Mouse (Mus musculus): ENCODE data around the gene Magix. TPM values are rescaled to one million over a fixed set of nuclear protein-coding genes. Genes with fewer than 3 reads are reported as not detected.

The Magix gene
- 0.38 and 0.45 TPM in 2 replicates for polyA plus RNA-seq (2015; fragmentation: Nextera tagmentation; extraction: Ambion mirVana)

DNA sequence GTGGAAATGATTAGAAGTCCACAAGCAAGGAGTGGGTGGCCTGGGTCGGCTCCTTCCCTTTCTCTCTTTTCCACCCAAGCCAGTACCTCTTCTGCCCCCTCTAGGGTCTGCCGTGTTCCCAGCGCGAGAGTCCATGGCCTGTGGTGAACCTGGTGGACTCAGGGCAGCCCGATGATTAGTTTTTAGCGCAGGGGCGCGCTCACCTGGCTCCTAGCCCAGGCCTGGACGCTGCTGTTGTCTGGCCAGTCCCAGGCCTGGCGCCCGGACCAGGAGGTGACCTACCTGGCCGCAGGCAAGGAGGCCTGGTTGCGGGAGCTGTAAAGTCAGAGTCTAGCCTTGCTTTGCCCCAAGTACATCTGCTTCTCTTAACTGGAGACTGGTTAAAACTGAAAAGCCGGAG is at the start of gene Magix:
Magix (minus strand) TSS at position 388 of the 400 bp plus-strand sequence.
- peak within 1 kb of the TSS; percentile 59 for H3K9ac ChIP-seq (ENCODE audit: low read length)
- peak within 1 kb of the TSS; percentile 37 for H3K4me3 ChIP-seq (ENCODE audit: low read length)
- H3K9me3 ChIP-seq (ENCODE audit: control insufficient read depth, low read length) = no peaks in the 10 kb centered on the region
- WGBS = 58% methylated on average over 14 of the region's 14 CpGs
- no peaks in the 10 kb centered on the region for H3K4me1 ChIP-seq (replicated peaks; ENCODE audit: control insufficient read depth, insufficient read depth, low read length)
- ATAC-seq (ENCODE audit: low read depth) = no peak
- H3K4me2 ChIP-seq (ENCODE audit: low read depth, low read length) = peak within 1 kb of the TSS; percentile 56
- no peaks in the 10 kb centered on the region for H3K27me3 ChIP-seq (ENCODE audit: control insufficient read depth, insufficient read depth, low read depth, low read length)
- H3K36me3 ChIP-seq (ENCODE audit: control insufficient read depth, insufficient read depth, low read length) = no peaks in the 10 kb centered on the region
- H3K27ac ChIP-seq (ENCODE audit: low read length) = no peak within 1 kb of the TSS

DNA sequence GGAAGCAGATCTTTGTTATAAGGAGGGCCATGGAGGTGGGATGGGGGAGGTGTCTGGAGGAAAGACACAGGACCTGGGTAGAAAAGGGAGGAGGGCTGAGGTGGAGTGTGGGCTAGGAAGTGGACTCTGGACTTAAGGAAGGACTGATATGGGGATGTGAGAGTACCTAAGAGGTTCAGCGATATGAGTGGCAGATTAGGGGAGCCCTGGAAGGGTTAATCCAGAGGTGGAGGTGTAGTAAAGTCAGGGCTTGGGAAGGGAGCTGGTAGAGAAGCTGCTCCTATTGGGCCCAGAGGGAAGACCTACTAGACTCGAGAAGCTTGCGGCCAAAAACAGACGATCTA is 47.8 kb upstream of the Magix start:
- ATAC-seq (ENCODE audit: low read depth) = no peak
- H3K4me3 ChIP-seq (ENCODE audit: low read length) = peak overlapping the region; percentile 53
- no peaks in the 10 kb centered on the region for H3K9me3 ChIP-seq (ENCODE audit: control insufficient read depth, low read length)
- H3K9ac ChIP-seq (ENCODE audit: low read length) = peak overlapping the region; percentile 64
- H3K27ac ChIP-seq (ENCODE audit: low read length) = no peak overlapping the region
- WGBS = 30% methylated on average over 4 of the region's 4 CpGs
- H3K4me1 ChIP-seq (replicated peaks; ENCODE audit: control insufficient read depth, insufficient read depth, low read length) = no peaks in the 10 kb centered on the region
- peak overlapping the region; percentile 57 for H3K4me2 ChIP-seq (ENCODE audit: low read depth, low read length)
- H3K27me3 ChIP-seq (ENCODE audit: control insufficient read depth, insufficient read depth, low read depth, low read length) = no peaks in the 10 kb centered on the region
- H3K36me3 ChIP-seq (ENCODE audit: control insufficient read depth, insufficient read depth, low read length) = peaks cover 5% of the 10 kb centered on the region

DNA sequence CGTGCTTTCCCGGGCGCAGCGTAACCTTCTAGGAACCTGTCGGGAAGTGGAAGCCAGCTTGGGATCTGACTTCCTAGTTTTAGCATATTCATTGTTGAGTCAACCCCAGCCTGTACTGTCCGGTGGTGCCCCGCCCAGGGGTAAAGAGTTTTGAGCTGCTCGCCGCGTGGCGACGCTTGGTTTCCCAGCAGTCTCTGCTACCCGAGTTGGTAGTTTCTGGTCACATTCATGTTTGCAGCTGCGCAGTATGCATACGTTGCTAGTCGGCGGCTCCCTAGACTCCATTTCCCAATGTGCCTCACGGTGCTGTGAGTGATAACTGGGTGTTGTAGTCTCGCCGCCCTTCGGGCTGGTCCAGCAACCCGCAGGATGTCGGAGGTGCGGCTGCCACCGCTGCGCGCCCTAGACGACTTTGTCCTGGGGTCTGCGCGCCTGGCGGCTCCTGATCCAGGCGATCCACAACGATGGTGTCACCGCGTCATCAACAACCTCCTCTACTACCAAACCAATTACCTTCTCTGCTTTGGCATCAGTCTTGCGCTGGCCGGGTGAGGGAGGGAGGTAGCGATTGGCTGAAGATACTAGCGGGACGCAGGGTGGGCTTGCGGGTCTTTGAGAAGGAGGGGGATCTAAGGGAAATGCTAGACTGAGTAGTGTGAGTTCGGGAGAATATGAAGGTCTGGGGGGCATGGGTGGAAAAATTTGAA is 47.3 kb upstream of the Magix start, which contains the start of gene Praf2:
Praf2 (plus strand) TSS at position 225 of the 707 bp plus-strand sequence.
- Histone ChIP-seq H3K4me2 (ENCODE audit: low read depth, low read length) (peak within 1 kb of the TSS; percentile 57), H3K4me1 (replicated peaks; ENCODE audit: control insufficient read depth, insufficient read depth, low read length) (no peaks in the 10 kb centered on the region), H3K27ac (ENCODE audit: low read length) (peak within 1 kb of the TSS; percentile 67), H3K9ac (ENCODE audit: low read length) (peak within 1 kb of the TSS; percentile 64), H3K27me3 (ENCODE audit: control insufficient read depth, insufficient read depth, low read depth, low read length) (no peaks in the 10 kb centered on the region), H3K9me3 (ENCODE audit: control insufficient read depth, low read length) (no peaks in the 10 kb centered on the region), H3K36me3 (ENCODE audit: control insufficient read depth, insufficient read depth, low read length) (peaks cover 5% of the 10 kb centered on the region), H3K4me3 (ENCODE audit: low read length) (peak within 1 kb of the TSS; percentile 53)
- peak; percentile 91 for ATAC-seq (ENCODE audit: low read depth)
- WGBS = 15% methylated on average over 41 of the region's 42 CpGs

DNA sequence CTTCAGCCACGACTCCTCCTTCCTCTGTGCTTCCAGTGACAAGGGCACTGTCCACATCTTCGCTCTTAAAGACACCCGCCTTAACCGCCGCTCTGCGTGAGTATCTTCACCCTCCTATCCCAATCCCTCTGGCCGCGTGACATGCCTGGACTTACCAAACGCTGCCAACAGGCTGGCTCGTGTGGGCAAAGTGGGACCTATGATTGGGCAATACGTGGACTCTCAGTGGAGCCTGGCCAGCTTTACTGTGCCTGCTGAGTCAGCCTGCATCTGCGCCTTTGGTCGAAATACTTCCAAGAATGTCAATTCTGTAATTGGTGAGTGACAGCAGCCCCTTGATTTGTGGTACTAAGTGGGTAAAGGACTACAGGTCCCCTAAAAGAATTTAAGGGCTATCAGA is 46.1 kb upstream of the Magix start:
- H3K9ac ChIP-seq (ENCODE audit: low read length) = no peak overlapping the region
- WGBS = 83% methylated on average over 13 of the region's 13 CpGs

DNA sequence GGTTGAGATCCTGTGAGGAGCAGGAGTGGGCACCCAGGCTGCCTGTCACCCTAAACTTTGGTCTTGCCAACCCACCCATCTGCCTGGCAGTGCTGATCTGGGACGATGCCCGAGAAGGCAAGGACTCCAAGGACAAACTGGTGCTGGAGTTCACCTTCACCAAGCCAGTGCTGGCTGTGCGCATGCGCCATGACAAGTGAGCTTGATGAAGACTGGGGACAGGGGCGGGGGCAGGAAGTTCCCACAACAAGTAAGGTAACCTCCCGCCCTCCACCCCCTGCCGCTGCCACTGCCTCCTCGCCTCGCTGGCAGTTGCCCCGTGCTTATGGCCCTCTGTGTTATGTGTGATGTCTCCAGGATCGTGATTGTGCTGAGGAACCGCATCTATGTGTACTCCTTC is 44.8 kb upstream of the Magix start:
- Histone ChIP-seq H3K9ac (ENCODE audit: low read length) (no peak overlapping the region), H3K4me1 (replicated peaks; ENCODE audit: control insufficient read depth, insufficient read depth, low read length) (0 out of 2 replicates have a peak, but pooled peaks cover 3% of the 10 kb centered on the region), H3K27me3 (ENCODE audit: control insufficient read depth, insufficient read depth, low read depth, low read length) (no peaks in the 10 kb centered on the region), H3K4me2 (ENCODE audit: low read depth, low read length) (no peak overlapping the region), H3K4me3 (ENCODE audit: low read length) (no peak overlapping the region), H3K9me3 (ENCODE audit: control insufficient read depth, low read length) (no peaks in the 10 kb centered on the region), H3K27ac (ENCODE audit: low read length) (no peak overlapping the region), H3K36me3 (ENCODE audit: control insufficient read depth, insufficient read depth, low read length) (peaks cover 5% of the 10 kb centered on the region)
- ATAC-seq (ENCODE audit: low read depth) = no peak
- 87% methylated on average over 12 of the region's 12 CpGs for WGBS

More for the DNA sequence above, 46.1 kb upstream of the Magix start:
- H3K27me3 ChIP-seq (ENCODE audit: control insufficient read depth, insufficient read depth, low read depth, low read length) = no peaks in the 10 kb centered on the region
- H3K36me3 ChIP-seq (ENCODE audit: control insufficient read depth, insufficient read depth, low read length) = peaks cover 5% of the 10 kb centered on the region
- H3K27ac ChIP-seq (ENCODE audit: low read length) = no peak overlapping the region
- H3K4me1 ChIP-seq (replicated peaks; ENCODE audit: control insufficient read depth, insufficient read depth, low read length) = 0 out of 2 replicates have a peak, but pooled peaks cover 3% of the 10 kb centered on the region
- H3K4me2 ChIP-seq (ENCODE audit: low read depth, low read length) = no peak overlapping the region
- no peak for ATAC-seq (ENCODE audit: low read depth)
- H3K4me3 ChIP-seq (ENCODE audit: low read length) = no peak overlapping the region
- H3K9me3 ChIP-seq (ENCODE audit: control insufficient read depth, low read length) = no peaks in the 10 kb centered on the region

DNA sequence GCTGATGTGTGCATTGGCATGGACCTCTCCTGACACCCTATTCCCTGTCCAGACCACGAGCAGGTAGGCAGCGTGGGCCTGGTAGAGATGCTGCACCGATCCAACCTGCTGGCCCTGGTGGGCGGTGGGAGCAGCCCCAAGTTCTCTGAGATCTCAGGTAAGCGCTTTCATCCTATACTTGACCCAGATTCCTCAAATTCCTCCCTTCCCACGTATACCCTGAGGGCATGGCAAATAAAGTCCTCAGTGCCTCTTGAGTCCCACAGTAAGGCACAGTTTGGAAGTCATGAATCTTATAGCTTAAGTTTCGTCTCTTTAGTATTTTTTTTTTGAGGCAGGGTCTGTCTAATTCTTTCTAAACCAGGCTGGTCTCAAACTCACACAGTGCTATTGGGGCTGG is 43.1 kb upstream of the Magix start:
- Histone ChIP-seq H3K9ac (ENCODE audit: low read length) (no peak overlapping the region), H3K9me3 (ENCODE audit: control insufficient read depth, low read length) (no peaks in the 10 kb centered on the region), H3K27me3 (ENCODE audit: control insufficient read depth, insufficient read depth, low read depth, low read length) (no peaks in the 10 kb centered on the region), H3K4me2 (ENCODE audit: low read depth, low read length) (peak overlapping the region; percentile 47; the same call in 1 of the 2 replicates), H3K27ac (ENCODE audit: low read length) (peak overlapping the region; percentile 75), H3K4me1 (replicated peaks; ENCODE audit: control insufficient read depth, insufficient read depth, low read length) (0 out of 2 replicates have a peak, but pooled peaks cover 3% of the 10 kb centered on the region), H3K36me3 (ENCODE audit: control insufficient read depth, insufficient read depth, low read length) (peaks cover 5% of the 10 kb centered on the region), H3K4me3 (ENCODE audit: low read length) (peak overlapping the region; percentile 66; the same call in 1 of the 2 replicates)
- no peak for ATAC-seq (ENCODE audit: low read depth)
- WGBS = 59% methylated on average over 7 of the region's 7 CpGs

DNA sequence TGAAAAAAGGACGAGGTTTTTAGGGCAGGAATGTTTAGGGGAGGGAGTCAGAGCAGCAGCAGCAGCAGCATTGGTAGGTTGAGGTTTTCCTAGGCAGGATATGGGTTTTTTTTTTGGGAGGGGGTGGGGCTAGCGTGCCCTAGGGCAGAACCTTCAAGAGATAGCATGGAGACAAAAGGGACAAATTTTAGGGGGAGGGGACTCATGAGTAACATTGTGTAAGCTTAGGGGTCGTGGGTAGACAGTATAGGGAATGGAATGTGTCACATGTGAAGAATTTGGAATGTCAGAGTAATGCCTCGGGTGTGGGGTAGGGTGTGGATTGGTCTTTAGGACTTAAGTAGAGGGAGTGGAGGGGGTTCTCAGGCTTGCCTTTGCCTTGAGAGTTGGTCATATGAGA is 41.6 kb upstream of the Magix start:
- 12% methylated on average over 4 of the region's 4 CpGs for WGBS
- no peaks in the 10 kb centered on the region for H3K27me3 ChIP-seq (ENCODE audit: control insufficient read depth, insufficient read depth, low read depth, low read length)
- peak overlapping the region; percentile 66 for H3K4me3 ChIP-seq (ENCODE audit: low read length)
- H3K27ac ChIP-seq (ENCODE audit: low read length) = peak overlapping the region; percentile 98
- 0 out of 2 replicates have a peak, but pooled peaks cover 3% of the 10 kb centered on the region for H3K4me1 ChIP-seq (replicated peaks; ENCODE audit: control insufficient read depth, insufficient read depth, low read length)
- H3K4me2 ChIP-seq (ENCODE audit: low read depth, low read length) = peak overlapping the region; percentile 47
- ATAC-seq (ENCODE audit: low read depth) = peak; percentile 20; the same call in 1 of the 2 replicates
- peaks cover 5% of the 10 kb centered on the region for H3K36me3 ChIP-seq (ENCODE audit: control insufficient read depth, insufficient read depth, low read length)
- H3K9me3 ChIP-seq (ENCODE audit: control insufficient read depth, low read length) = no peaks in the 10 kb centered on the region
- peak overlapping the region; percentile 76 for H3K9ac ChIP-seq (ENCODE audit: low read length)

DNA sequence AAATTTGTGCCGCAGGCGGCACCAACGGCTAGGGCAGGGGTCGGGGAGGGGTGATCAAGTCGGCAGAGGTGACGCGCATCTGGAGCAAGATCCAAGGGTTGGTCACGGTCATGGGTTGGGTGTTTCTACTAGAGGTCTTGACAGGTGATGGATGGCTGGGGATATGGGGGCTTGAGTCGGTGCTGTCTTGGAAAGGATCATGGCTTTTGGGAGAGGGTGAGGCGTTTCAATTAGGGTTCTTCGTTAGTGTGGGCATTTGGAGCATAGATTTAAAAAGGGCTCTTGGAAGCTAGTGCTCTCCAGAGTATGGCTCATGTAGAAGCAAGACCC is 41.2 kb upstream of the Magix start:
- H3K9me3 ChIP-seq (ENCODE audit: control insufficient read depth, low read length) = no peaks in the 10 kb centered on the region
- H3K4me2 ChIP-seq (ENCODE audit: low read depth, low read length) = peak overlapping the region; percentile 47
- peaks cover 5% of the 10 kb centered on the region for H3K36me3 ChIP-seq (ENCODE audit: control insufficient read depth, insufficient read depth, low read length)
- H3K27ac ChIP-seq (ENCODE audit: low read length) = peak overlapping the region; percentile 98
- no peaks in the 10 kb centered on the region for H3K27me3 ChIP-seq (ENCODE audit: control insufficient read depth, insufficient read depth, low read depth, low read length)
- WGBS = 12% methylated on average over 11 of the region's 11 CpGs
- no peak for ATAC-seq (ENCODE audit: low read depth)
- peak overlapping the region; percentile 76 for H3K9ac ChIP-seq (ENCODE audit: low read length)
- H3K4me3 ChIP-seq (ENCODE audit: low read length) = peak overlapping the region; percentile 66
- H3K4me1 ChIP-seq (replicated peaks; ENCODE audit: control insufficient read depth, insufficient read depth, low read length) = 0 out of 2 replicates have a peak, but pooled peaks cover 3% of the 10 kb centered on the region

DNA sequence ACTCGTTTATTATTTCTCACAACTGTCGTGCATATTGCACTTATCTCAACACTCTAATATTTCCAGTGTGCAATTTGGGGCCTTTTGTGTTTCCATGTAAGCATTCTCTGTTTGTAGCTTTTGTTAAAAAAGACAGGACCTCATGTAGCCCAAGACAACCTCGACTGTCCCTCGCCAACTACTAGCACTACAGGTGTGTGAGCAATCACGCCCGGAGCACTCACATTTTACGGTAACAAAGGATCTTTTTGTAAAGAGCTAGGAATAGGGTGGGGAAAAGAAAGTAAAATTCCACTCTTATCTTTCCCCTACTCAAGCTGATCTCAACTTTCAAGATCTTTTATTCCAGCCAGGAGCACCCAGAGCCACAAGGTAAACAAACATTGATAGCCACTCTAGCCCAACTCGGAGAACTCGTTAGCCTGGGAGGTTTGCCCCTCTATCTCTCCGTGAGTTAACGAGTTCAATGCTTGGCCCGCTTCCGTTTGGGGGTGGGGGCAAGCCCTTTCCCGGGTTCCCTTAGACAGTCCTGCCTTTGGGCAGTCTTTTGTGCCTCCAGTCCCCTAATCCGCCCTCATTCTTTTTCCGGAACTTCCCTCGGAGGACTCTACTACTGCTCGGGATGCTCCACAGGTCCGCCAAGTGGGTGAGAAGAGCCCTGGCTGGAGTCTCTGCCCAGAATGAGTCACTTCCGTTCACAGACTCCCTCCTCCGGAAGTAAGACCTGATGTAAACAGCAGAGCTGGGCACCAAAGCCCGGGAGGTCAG is 40.6 kb upstream of the Magix start, which contains the start of gene Gm45208:
Gm45208 (plus strand) TSS at position 732 of the 768 bp plus-strand sequence.
- WGBS = 13% methylated on average over 22 of the region's 22 CpGs
- peak; percentile 91 for ATAC-seq (ENCODE audit: low read depth)
- Histone ChIP-seq H3K27ac (ENCODE audit: low read length) (peak within 1 kb of the TSS; percentile 98), H3K9ac (ENCODE audit: low read length) (peak within 1 kb of the TSS; percentile 76), H3K4me3 (ENCODE audit: low read length) (peak within 1 kb of the TSS; percentile 66), H3K36me3 (ENCODE audit: control insufficient read depth, insufficient read depth, low read length) (peaks cover 5% of the 10 kb centered on the region), H3K27me3 (ENCODE audit: control insufficient read depth, insufficient read depth, low read depth, low read length) (no peaks in the 10 kb centered on the region), H3K4me2 (ENCODE audit: low read depth, low read length) (peak within 1 kb of the TSS; percentile 47), H3K9me3 (ENCODE audit: control insufficient read depth, low read length) (no peaks in the 10 kb centered on the region), H3K4me1 (replicated peaks; ENCODE audit: control insufficient read depth, insufficient read depth, low read length) (0 out of 2 replicates have a peak, but pooled peaks cover 3% of the 10 kb centered on the region)

Data from lung, embryonic 16.5 days (tissue).